Comparison of ENCODE assay signal across 27 mouse cellular contexts in genomic region chr13:54760906-54761305, GRCm38 (mm10). TPM values are rescaled to one million over a fixed set of nuclear protein-coding genes. Genes with fewer than 3 reads are reported as not detected.
DNase-seq lines count a peak whose midpoint lies in the region; TF ChIP-seq lines count a peak whose summit lies in the region.
"Had no signal": no experiment of that assay in that cellular context is flagged by ENCODE, and none has a peak within 500 bp of the region (broad histone marks: within the 10 kb centered on the region; RNA-seq: fewer than 3 reads in every experiment).

No protein-coding gene starts in this region.

- no peak for TF ChIP-seq POLR2A in olfactory bulb, adult 2 months (IDR thresholded peaks at IDR 0.05; ENCODE audit: insufficient read depth, low read depth, low read length)

- H3K4me3 ChIP-seq in gastrocnemius, adult 2 months = no peak overlapping the region
- H3K4me3 ChIP-seq in left cerebral cortex, adult 2 months = no peak overlapping the region
- H3K4me3 ChIP-seq in olfactory bulb, adult 2 months (ENCODE audit: insufficient read depth, low read depth, low read length) = no peak overlapping the region
- H3K4me3 ChIP-seq: embryonic facial prominence, embryonic 15.5 days; erythroblast, embryonic 14.5 days; forebrain, embryonic 10.5 days; heart, adult 2 months; heart, embryonic 15.5 days had no signal

- H3K4me1 ChIP-seq in olfactory bulb, adult 2 months (ENCODE audit: control insufficient read depth, insufficient read depth, low read length) = peaks cover 43% of the 10 kb centered on the region

- TF ChIP-seq CTCF in gastrocnemius, adult 2 months (IDR thresholded peaks at IDR 0.05) = no peak
- no peak for TF ChIP-seq CTCF in left cerebral cortex, adult 2 months (IDR thresholded peaks at IDR 0.05)
- no peak for TF ChIP-seq CTCF in olfactory bulb, adult 2 months (IDR thresholded peaks at IDR 0.05; ENCODE audit: insufficient read depth, low read depth, low read length)

- H3K27ac ChIP-seq in gastrocnemius, adult 2 months = peak overlapping the region; percentile 63; the same call in 1 of the 2 replicates
- H3K27ac ChIP-seq in left cerebral cortex, adult 2 months = peak overlapping the region; percentile 86
- H3K27ac ChIP-seq in olfactory bulb, adult 2 months (ENCODE audit: insufficient read depth, low read depth, low read length) = peak overlapping the region; percentile 66
- H3K27ac ChIP-seq: embryonic facial prominence, embryonic 15.5 days; heart, adult 2 months; heart, embryonic 15.5 days had no signal

- intact Hi-C loops in gastrocnemius, adult 2 months (cut with DNase I) = no loop called here
- intact Hi-C loops in left cerebral cortex, adult 2 months (cut with DNase I) = no loop called here
- intact Hi-C loops in left cerebral cortex, postnatal 36 days (cut with DNase I) = no loop called here

- peak; percentile 48 for DNase-seq in cerebellum, adult 9-11 months
- no peak for DNase-seq in cerebellum, postnatal 4 days (ENCODE audit: low spot score in 2 of 2)
- DNase-seq in gastrocnemius, adult 2 months = no peak
- DNase-seq in gastrocnemius, adult 18-20 months (ENCODE audit: low spot score) = no peak
- no peak for DNase-seq in left cerebral cortex, adult 2 months (ENCODE audit: extremely low spot score in 1 of 2, low spot score in 2 of 2)
- DNase-seq in left cerebral cortex, postnatal 36 days (ENCODE audit: low spot score in 2 of 2) = no peak
- no peak for DNase-seq in embryo, embryonic 10 days (ENCODE audit: low spot score)
- DNase-seq: adrenal gland, postnatal 10 days; gastrocnemius, postnatal 14 days; heart, adult 2 months; heart, postnatal 14 days; kidney, adult 11 months; kidney, adult 9 months had no signal

- WGBS in olfactory bulb, adult 2 months = 63% methylated on average over 7 of the region's 7 CpGs

RNA-seq across cellular contexts. Expression of gene Sncb, which starts 5.5 kb away (rescaled TPM):
- total RNA-seq in gastrocnemius, adult 2 months (2021) = not detected
- total RNA-seq in gastrocnemius, adult 18-20 months (2021) = not detected
- 100 to 1,000 TPM; 869 to 881 TPM for total RNA-seq in left cerebral cortex, adult 2 months (2021)
- 1,000 to 10,000 TPM in 1 of 2 experiments, 100 to 1,000 TPM in 1; 882 to 1,002 TPM for total RNA-seq in left cerebral cortex, postnatal 36 days (2021)
- polyA plus RNA-seq in olfactory bulb, adult 2 months (2012; ENCODE audit: insufficient read depth, insufficient read length, low replicate concordance, missing spikeins) = not detected in 2 replicates
- total RNA-seq: ES-E14; heart, adult 2 months; heart, postnatal 14 days; hematopoietic stem cell, adult 5-6 weeks had no signal
- polyA plus RNA-seq: erythroblast, embryonic 14.5 days; gonadal fat pad, adult 2 months; heart, embryonic 15.5 days had no signal

RNA-seq across cellular contexts. Expression of gene Gprin1, which starts 11.2 kb away (rescaled TPM):
- not detected for total RNA-seq in gastrocnemius, adult 2 months (2021)
- not detected for total RNA-seq in gastrocnemius, adult 18-20 months (2021)
- total RNA-seq in left cerebral cortex, adult 2 months (2021) = 100 to 1,000 TPM; 128 to 130 TPM
- total RNA-seq in left cerebral cortex, postnatal 36 days (2021) = 100 to 1,000 TPM; 127 to 128 TPM
- polyA plus RNA-seq in olfactory bulb, adult 2 months (2012; ENCODE audit: insufficient read depth, insufficient read length, low replicate concordance, missing spikeins) = not detected in 2 replicates
- total RNA-seq: heart, adult 2 months; heart, postnatal 14 days; hematopoietic stem cell, adult 5-6 weeks had no signal
- polyA plus RNA-seq: erythroblast, embryonic 14.5 days; heart, adult 2 months had no signal

RNA-seq across cellular contexts. Expression of gene Eif4e1b, which starts 22.9 kb away (rescaled TPM):
- total RNA-seq in gastrocnemius, adult 2 months (2021) = not detected
- total RNA-seq in gastrocnemius, adult 18-20 months (2021) = not detected
- total RNA-seq in left cerebral cortex, adult 2 months (2021) = not detected
- total RNA-seq in left cerebral cortex, postnatal 36 days (2021) = not detected
- not detected in 2 replicates for polyA plus RNA-seq in olfactory bulb, adult 2 months (2012; ENCODE audit: insufficient read depth, insufficient read length, low replicate concordance, missing spikeins)
- total RNA-seq: adrenal gland, postnatal 4 days; gastrocnemius, postnatal 14 days; heart, adult 2 months; heart, postnatal 14 days; hematopoietic stem cell, adult 5-6 weeks had no signal
- polyA plus RNA-seq: brain, embryonic 14.5 days; embryonic facial prominence, embryonic 11.5 days; embryonic facial prominence, embryonic 15.5 days; erythroblast, embryonic 14.5 days; forebrain, embryonic 10.5 days; gonadal fat pad, adult 2 months; heart, adult 2 months; heart, embryonic 11.5 days; heart, embryonic 15.5 days; hindbrain, embryonic 16.5 days; intestine, embryonic 14.5 days had no signal

RNA-seq across cellular contexts. Expression of gene Tspan17, which starts 28.3 kb away (rescaled TPM):
- total RNA-seq in gastrocnemius, adult 2 months (2021) = 10 to 100 TPM; 15.3 to 25.3 TPM
- 10 to 100 TPM; 19.1 to 23.1 TPM for total RNA-seq in gastrocnemius, adult 18-20 months (2021)
- total RNA-seq in left cerebral cortex, adult 2 months (2021) = 10 to 100 TPM; 91.7 to 95.3 TPM
- 10 to 100 TPM; 76.5 to 86.1 TPM for total RNA-seq in left cerebral cortex, postnatal 36 days (2021)
- polyA plus RNA-seq in olfactory bulb, adult 2 months (2012; ENCODE audit: insufficient read depth, insufficient read length, low replicate concordance, missing spikeins) = not detected in 2 replicates
- total RNA-seq: hematopoietic stem cell, adult 5-6 weeks had no signal
- polyA plus RNA-seq: erythroblast, embryonic 14.5 days had no signal

RNA-seq across cellular contexts. Expression of gene Cdhr2, which starts 59.6 kb away (rescaled TPM):
- not detected for total RNA-seq in gastrocnemius, adult 2 months (2021)
- total RNA-seq in gastrocnemius, adult 18-20 months (2021) = not detected
- total RNA-seq in left cerebral cortex, adult 2 months (2021) = under 1 TPM; 0.16 to 0.45 TPM
- total RNA-seq in left cerebral cortex, postnatal 36 days (2021) = under 1 TPM; 0.27 TPM
- polyA plus RNA-seq in olfactory bulb, adult 2 months (2012; ENCODE audit: insufficient read depth, insufficient read length, low replicate concordance, missing spikeins) = not detected in 2 replicates
- total RNA-seq: gastrocnemius, postnatal 14 days; heart, adult 2 months; heart, postnatal 14 days; hematopoietic stem cell, adult 5-6 weeks had no signal
- polyA plus RNA-seq: embryonic facial prominence, embryonic 11.5 days; embryonic facial prominence, embryonic 15.5 days; erythroblast, embryonic 14.5 days had no signal

Comparison
In these comparisons a context has a peak if more than half of its experiments do, and no peak if none do; other contexts are left out.
1. RNA of gene Sncb, which starts 5.5 kb away (total RNA-seq): 882 to 1,002 TPM in left cerebral cortex, postnatal 36 days and 869 to 881 TPM in left cerebral cortex, adult 2 months; not detected in gastrocnemius, adult 18-20 months and not detected in gastrocnemius, adult 2 months; every median in the first group is over 100 times any median in the second.
2. RNA of gene Gprin1, which starts 11.2 kb away (total RNA-seq): 128 to 130 TPM in left cerebral cortex, adult 2 months and 127 to 128 TPM in left cerebral cortex, postnatal 36 days; not detected in gastrocnemius, adult 2 months and not detected in gastrocnemius, adult 18-20 months; every median in the first group is over 100 times any median in the second.
3. Peak in every context shown above with its lines, with median percentiles within 50 percentile points of each other: H3K27ac ChIP-seq.